Mouse (Mus musculus) hindbrain, embryonic 11.5 days (tissue): ENCODE data around the gene Hgd. TPM values are rescaled to one million over a fixed set of nuclear protein-coding genes. Genes with fewer than 3 reads are reported as not detected.

Experiments used
- ATAC-seq: fragments of 200-750 bp; cut with Nextera tagmentation; 2 replicates; pipeline ENCODE4 v1.8.0; 2017; ENCODE audit warnings: mild to moderate bottlenecking, moderate TSS enrichment, moderate library complexity; ENCODE audit not compliant: low FRiP score
- DNase-seq: peaks from one replicate; pipeline ENCODE4 v3.0.0-alpha.2; 2015; ENCODE audit warnings: low spot score
- H3K27ac ChIP-seq: fragments of 300-500 bp; sonication (generic); 2 replicates; pipeline ENCODE4 v1.5.1; 2014; ENCODE audit warnings: mild to moderate bottlenecking, low read depth, low read length
- H3K27me3 ChIP-seq: fragments of 300-500 bp; sonication (generic); 2 replicates; pipeline ENCODE4 v1.6.1; 2014; ENCODE audit warnings: mild to moderate bottlenecking, low read length, moderate library complexity, mixed read lengths; ENCODE audit not compliant: control insufficient read depth, insufficient read depth
- H3K36me3 ChIP-seq: fragments of 300-500 bp; sonication (generic); 2 replicates; pipeline ENCODE4 v1.6.1; 2014; ENCODE audit warnings: mild to moderate bottlenecking, low read length, moderate library complexity, mixed read lengths; ENCODE audit not compliant: control insufficient read depth, insufficient read depth
- H3K4me1 ChIP-seq: fragments of 300-500 bp; sonication (generic); replicated peaks from 2 replicates; pipeline ENCODE4 v1.6.1; 2014; ENCODE audit warnings: low read length, mixed read lengths; ENCODE audit not compliant: control insufficient read depth, insufficient read depth
- H3K4me2 ChIP-seq: fragments of 300-500 bp; sonication (generic); replicated peaks from 2 replicates; pipeline ENCODE4 v1.6.1; 2014; ENCODE audit warnings: mild to moderate bottlenecking, low read depth, low read length
- H3K4me3 ChIP-seq: fragments of 300-500 bp; sonication (generic); 2 replicates; pipeline ENCODE4 v1.5.1; 2014; ENCODE audit warnings: low read depth, low read length
- H3K9ac ChIP-seq: fragments of 300-500 bp; sonication (generic); 2 replicates; pipeline ENCODE4 v1.6.1; 2014; ENCODE audit warnings: low read depth, low read length
- H3K9me3 ChIP-seq: fragments of 300-500 bp; sonication (generic); 2 replicates; pipeline ENCODE4 v1.6.1; 2016; ENCODE audit warnings: low read length; ENCODE audit not compliant: control insufficient read depth
- WGBS: fragments of 180-500 bp; shearing (Covaris S2); extraction: QIAGEN DNeasy Blood & Tissue Kit; methylation state at CpG from one replicate; pipeline ENCODE4 v1.1.7; 2014; 5-methylcytosine and 5-hydroxymethylcytosine counted together
- polyA plus RNA-seq: library from polyadenylated mRNA; unstranded; fragments of >200 nt; fragmentation: Nextera tagmentation; extraction: Ambion mirVana; gene quantifications from 2 replicates; pipeline ENCODE4 v1.2.1, GENCODE M21; 2014

Hgd gene
- polyA plus RNA-seq, 1 experiment from 2014 or later, result not detected

DNA sequence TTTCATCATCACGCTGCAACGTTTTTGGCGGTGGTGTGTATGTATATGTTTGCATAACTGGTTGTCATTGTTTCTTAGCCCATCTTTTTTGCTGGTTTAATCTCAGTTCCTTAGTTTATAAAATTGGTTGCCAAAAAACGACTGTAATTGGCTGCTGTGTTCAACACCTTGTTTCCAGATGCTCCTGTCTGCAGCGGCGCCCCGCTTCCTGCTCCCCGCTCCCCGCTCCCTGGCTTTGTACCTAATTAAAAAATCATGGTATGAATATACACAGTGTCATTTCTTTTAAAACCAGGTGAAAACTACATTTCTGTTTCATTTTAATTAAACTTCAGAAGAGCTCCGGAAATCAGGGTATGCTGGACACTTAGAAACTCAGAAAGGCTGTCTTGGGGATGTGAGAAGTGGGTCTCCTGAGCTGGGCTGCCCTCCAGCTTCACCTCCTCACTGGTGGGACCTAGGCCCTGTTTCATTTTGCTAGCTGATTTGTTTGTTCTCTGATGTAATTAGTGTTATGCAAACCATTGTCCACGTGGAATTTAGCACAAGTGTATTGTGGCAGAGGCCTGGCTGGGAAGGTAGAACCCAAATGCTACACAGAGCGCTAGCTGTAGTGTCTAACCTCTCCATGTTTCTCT is 7.7 kb upstream of the Hgd start:
- H3K4me3 ChIP-seq, result no peak overlapping the region
- H3K4me1 ChIP-seq, result no peaks in the 10 kb centered on the region
- no peak for ATAC-seq
- no peak for DNase-seq
- no peaks in the 10 kb centered on the region for H3K27me3 ChIP-seq
- no peaks in the 10 kb centered on the region for H3K36me3 ChIP-seq
- no peak overlapping the region for H3K27ac ChIP-seq
- no peak overlapping the region for H3K9ac ChIP-seq
- no peak overlapping the region for H3K4me2 ChIP-seq
- WGBS, result 92% methylated on average over 12 of the region's 12 CpGs
- no peaks in the 10 kb centered on the region for H3K9me3 ChIP-seq

- Histone ChIP-seq H3K4me1 (no peaks in the 10 kb centered on the region), H3K4me2 (no peak overlapping the region), H3K9ac (no peak overlapping the region), H3K4me3 (no peak overlapping the region), H3K9me3 (no peaks in the 10 kb centered on the region), H3K36me3 (no peaks in the 10 kb centered on the region), H3K27ac (no peak overlapping the region), H3K27me3 (no peaks in the 10 kb centered on the region)
- DNase-seq, result no peak
- 96% methylated on average over 5 of the region's 5 CpGs for WGBS
- no peak for ATAC-seq
Observed at GRCm38 (mm10) chr16:37573061-37573460, 6.9 kb upstream of the Hgd start.

DNA sequence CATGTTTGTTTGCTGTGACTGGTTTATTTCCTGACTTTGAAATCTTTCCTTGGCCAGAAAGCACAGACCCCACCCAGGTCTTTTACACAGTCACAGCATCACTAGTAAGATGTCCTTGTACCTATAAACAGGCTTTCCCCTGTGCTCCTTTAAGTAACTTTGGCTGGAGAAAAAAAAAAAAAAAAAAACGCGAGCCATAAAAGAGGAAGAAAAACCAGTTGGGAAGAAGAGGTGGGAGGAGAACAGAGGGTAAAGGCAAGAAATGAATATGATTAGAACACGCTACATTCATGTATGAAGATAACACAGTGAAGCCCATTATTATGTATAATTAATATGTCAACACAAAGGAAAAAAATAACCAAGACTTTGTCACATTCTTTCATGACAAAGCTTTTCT is 4.6 kb upstream of the Hgd start:
- H3K36me3 ChIP-seq, result no peaks in the 10 kb centered on the region
- H3K4me2 ChIP-seq, result no peak overlapping the region
- no peaks in the 10 kb centered on the region for H3K9me3 ChIP-seq
- H3K27me3 ChIP-seq, result no peaks in the 10 kb centered on the region
- H3K4me3 ChIP-seq, result no peak overlapping the region
- no peak for DNase-seq
- no peak overlapping the region for H3K27ac ChIP-seq
- H3K4me1 ChIP-seq, result no peaks in the 10 kb centered on the region
- no peak overlapping the region for H3K9ac ChIP-seq
- WGBS, result 82% methylated on average over 3 of the region's 3 CpGs
- no peak for ATAC-seq

- 79% methylated on average over 1 of the region's 1 CpGs for WGBS
- DNase-seq (no peak), ATAC-seq (no peak)
- Histone ChIP-seq H3K36me3 (no peaks in the 10 kb centered on the region), H3K4me1 (peaks cover 6% of the 10 kb centered on the region), H3K4me3 (no peak overlapping the region), H3K27me3 (no peaks in the 10 kb centered on the region), H3K27ac (no peak overlapping the region), H3K9me3 (no peaks in the 10 kb centered on the region), H3K9ac (no peak overlapping the region), H3K4me2 (no peak overlapping the region)
Observed at GRCm38 (mm10) chr16:37579591-37579990, 362 bp upstream of the Hgd start.

- 90% methylated on average over 4 of the region's 4 CpGs for WGBS
- Histone ChIP-seq H3K27ac (no peak overlapping the region), H3K4me3 (no peak overlapping the region), H3K9ac (no peak overlapping the region), H3K4me2 (no peak overlapping the region), H3K27me3 (no peaks in the 10 kb centered on the region), H3K4me1 (peaks cover 6% of the 10 kb centered on the region), H3K36me3 (no peaks in the 10 kb centered on the region), H3K9me3 (no peaks in the 10 kb centered on the region)
- DNase-seq, result no peak
- ATAC-seq, result no peak
Observed at GRCm38 (mm10) chr16:37580651-37581050, 698 bp downstream of the Hgd start.

DNA sequence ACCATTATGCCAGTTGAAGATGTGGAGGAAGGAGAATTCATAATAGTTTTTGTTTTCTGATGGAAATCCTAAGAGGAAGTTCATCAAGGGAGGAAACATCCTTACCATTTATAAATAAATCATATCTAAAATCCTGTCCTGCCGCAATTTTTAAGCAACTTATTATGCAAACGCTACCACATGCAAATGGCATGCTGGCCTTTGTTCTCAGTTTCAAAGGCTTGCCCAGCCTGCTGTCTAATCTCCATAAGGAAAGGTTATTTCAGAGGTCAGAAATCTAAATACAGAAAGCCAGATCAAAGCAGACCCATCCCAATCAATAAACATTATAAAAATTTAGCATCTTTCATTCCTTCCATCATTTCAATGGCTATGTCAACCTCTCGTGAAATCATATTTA is 1.9 kb downstream of the Hgd start:
- H3K9me3 ChIP-seq, result no peaks in the 10 kb centered on the region
- ATAC-seq (no peak), DNase-seq (no peak)
- no peak overlapping the region for H3K9ac ChIP-seq
- H3K4me1 ChIP-seq, result peaks cover 6% of the 10 kb centered on the region
- H3K27ac ChIP-seq, result peak overlapping the region; percentile 27; the same call in 1 of the 2 replicates
- WGBS, result 41% methylated on average over 3 of the region's 3 CpGs
- H3K4me2 ChIP-seq, result no peak overlapping the region
- H3K27me3 ChIP-seq, result no peaks in the 10 kb centered on the region
- H3K36me3 ChIP-seq, result no peaks in the 10 kb centered on the region
- no peak overlapping the region for H3K4me3 ChIP-seq

DNA sequence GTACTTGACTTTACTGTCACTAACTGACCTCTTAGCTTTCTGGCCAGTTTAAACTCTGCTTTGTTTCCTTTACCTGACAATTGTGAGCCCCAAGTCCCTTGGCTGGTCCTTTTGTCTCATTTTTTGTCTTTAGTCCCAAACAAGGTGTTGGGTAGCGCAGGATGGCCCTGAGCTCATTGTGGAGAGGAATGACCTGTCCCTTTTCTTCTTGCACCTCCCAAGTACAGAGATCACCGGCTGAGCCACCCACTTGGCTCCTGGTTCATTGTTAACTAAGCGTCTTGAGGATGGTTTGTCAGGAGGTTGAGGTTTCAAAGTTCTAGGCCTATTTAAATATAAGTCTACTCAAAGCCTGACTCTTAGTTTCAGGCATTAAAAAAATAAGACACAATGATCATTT is 3.4 kb downstream of the Hgd start:
- ATAC-seq, result no peak
- Histone ChIP-seq H3K27ac (peak overlapping the region; percentile 94), H3K9me3 (no peaks in the 10 kb centered on the region), H3K27me3 (no peaks in the 10 kb centered on the region), H3K9ac (no peak overlapping the region), H3K4me1 (peaks cover 6% of the 10 kb centered on the region), H3K36me3 (no peaks in the 10 kb centered on the region), H3K4me2 (no peak overlapping the region), H3K4me3 (no peak overlapping the region)
- WGBS, result 61% methylated on average over 3 of the region's 3 CpGs
- no peak for DNase-seq

- ATAC-seq (no peak), DNase-seq (no peak)
- no peaks in the 10 kb centered on the region for H3K27me3 ChIP-seq
- H3K9ac ChIP-seq, result no peak overlapping the region; the same call in 1 of the 2 replicates
- 33% methylated on average over 6 of the region's 6 CpGs for WGBS
- H3K4me2 ChIP-seq, result no peak overlapping the region
- H3K4me1 ChIP-seq, result peaks cover 6% of the 10 kb centered on the region
- H3K27ac ChIP-seq, result peak overlapping the region; percentile 94
- H3K4me3 ChIP-seq, result no peak overlapping the region
- no peaks in the 10 kb centered on the region for H3K36me3 ChIP-seq
- H3K9me3 ChIP-seq, result no peaks in the 10 kb centered on the region
Observed at GRCm38 (mm10) chr16:37583801-37584200, 3.8 kb downstream of the Hgd start.

GRCm38 (mm10) chr16:37584218-37585035 is 4.5 kb downstream of the Hgd start:
- peak; percentile 85 for ATAC-seq
- H3K27ac ChIP-seq, result peak overlapping the region; percentile 94
- H3K4me1 ChIP-seq, result peaks cover 6% of the 10 kb centered on the region

More at GRCm38 (mm10) chr16:37584218-37585035, 4.5 kb downstream of the Hgd start:
- peak overlapping the region; percentile 55 for H3K9ac ChIP-seq
- H3K9me3 ChIP-seq, result no peaks in the 10 kb centered on the region
- 4% methylated on average over 25 of the region's 25 CpGs for WGBS
- peak overlapping the region; percentile 10; the same call in 1 of the 2 replicates for H3K4me3 ChIP-seq
- no peaks in the 10 kb centered on the region for H3K27me3 ChIP-seq
- DNase-seq, result peak; percentile 83
- H3K4me2 ChIP-seq, result peak overlapping the region; percentile 39
- no peaks in the 10 kb centered on the region for H3K36me3 ChIP-seq
